Mouse (Mus musculus): ENCODE results near the gene Arpc3.

- TF ChIP-seq CTCF (IDR thresholded peaks at IDR 0.05; ENCODE audit: extremely low read depth, insufficient read depth, low read length) (no peak), POLR2A (IDR thresholded peaks at IDR 0.05; ENCODE audit: extremely low read depth, insufficient read depth, low read length) (no peak)
Observed at GRCm38 (mm10) chr5:122461431-122461830, 69.8 kb downstream of the Arpc3 start.

Measured in cortical plate, adult 2 months (tissue).